Mouse (Mus musculus): Measurements from ENCODE around the gene Ctsh. TPM values are rescaled to one million over a fixed set of nuclear protein-coding genes. Genes with fewer than 3 reads are reported as not detected.
A peak's percentile ranks its signal among the peaks of the same experiment; 100 is the strongest.
"Not testable (repeated sequence)": the region's sequence is repeated elsewhere in the genome, so short reads cannot be mapped to it uniquely, and the experiment has no call there.

Ctsh gene
- total RNA-seq (2021), result 10 to 100 TPM; 41.3 to 46.8 TPM

- no peak for DNase-seq
Observed at GRCm38 (mm10) chr9:90053852-90054251, at the start of gene Ctsh. Gene Ctsh, plus strand, starts transcription at chr9:90054152.

GRCm38 (mm10) chr9:90006432-90006831 lies 47.5 kb upstream of the Ctsh start:
- no peak for DNase-seq

DNA sequence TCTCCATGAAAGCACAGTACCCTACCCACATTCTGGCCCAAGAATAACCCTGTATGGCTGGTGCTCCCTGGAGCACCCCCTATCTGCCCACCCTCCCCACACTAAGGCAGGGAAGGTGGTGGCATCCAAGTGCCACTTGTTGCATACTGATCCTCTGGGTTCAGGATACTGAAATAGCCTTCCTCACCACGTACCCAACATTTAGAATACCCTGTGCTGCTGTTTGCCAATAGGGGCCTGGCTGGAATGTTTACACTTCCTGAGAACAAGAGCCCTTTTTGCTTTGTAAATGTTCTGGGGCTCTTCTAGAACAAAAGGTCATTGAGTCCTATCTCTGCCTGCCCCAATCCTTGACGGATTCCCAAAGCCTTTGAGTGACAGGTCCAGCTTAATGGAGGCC lies 46.9 kb upstream of the Ctsh start:
- DNase-seq, result no peak

- DNase-seq, result no peak
Observed at GRCm38 (mm10) chr9:90008138-90008537, 45.8 kb upstream of the Ctsh start.

DNA sequence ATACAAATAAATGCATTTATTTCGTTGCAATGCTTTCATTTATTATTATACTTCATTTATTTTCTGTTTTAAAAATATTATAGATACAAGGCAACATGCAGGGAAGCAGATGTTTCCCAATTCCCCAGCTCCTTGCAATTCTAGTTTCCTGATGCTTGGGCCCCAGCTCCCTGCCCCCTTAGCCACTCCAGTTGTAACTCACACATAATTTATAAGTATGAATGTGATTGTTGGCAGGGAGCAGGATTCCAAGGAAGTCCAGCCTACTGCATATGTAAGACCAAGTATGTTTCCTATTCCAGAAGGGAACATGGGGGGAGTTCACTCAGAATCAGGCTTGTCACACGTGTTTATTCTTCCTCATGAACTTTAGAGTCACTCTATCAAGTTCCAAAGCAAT lies 42.1 kb upstream of the Ctsh start:
- no peak for DNase-seq

- DNase-seq, result no peak
Observed at GRCm38 (mm10) chr9:90014649-90015048, 39.3 kb upstream of the Ctsh start.

DNA sequence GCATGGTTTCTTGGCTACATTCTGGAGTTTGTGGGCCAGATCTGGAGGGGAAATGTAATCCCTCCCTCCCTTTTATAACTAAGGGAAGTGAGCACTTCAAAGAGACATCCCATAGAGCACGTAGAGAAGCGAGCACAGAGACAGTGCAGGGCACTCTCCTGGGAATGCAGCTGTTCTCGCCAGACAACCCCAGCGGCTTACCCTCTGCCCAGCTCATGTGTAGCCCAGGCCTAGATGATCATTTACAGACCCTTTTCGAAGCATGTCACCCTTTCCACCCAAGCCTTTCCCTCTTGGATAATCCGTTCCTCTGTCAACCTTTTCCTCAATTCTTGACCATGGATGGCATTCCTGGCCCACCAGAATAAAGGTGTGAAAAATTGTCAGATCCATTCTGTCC lies 37.7 kb upstream of the Ctsh start:
- no peak for DNase-seq

- no peak for DNase-seq
Observed at GRCm38 (mm10) chr9:90020866-90021265, 33.1 kb upstream of the Ctsh start.

DNA sequence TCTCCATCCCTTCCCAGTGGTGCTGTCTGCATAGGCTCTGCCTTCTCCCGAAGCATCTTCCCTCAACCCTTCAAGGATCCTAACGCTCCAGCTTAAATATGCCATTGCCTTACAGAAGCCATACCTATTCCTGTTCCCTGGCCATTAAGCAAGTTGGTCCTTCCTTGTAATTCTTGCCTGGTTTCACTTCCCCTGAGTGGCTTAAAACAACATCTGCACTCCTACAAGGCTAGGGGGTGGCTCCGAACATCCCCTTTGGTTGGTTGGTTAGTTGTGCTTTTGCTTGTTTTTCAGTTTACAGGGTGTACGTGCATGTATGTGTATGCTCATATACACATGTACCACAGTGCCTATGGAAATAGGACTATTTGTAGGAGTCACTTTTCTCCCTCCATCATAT lies 32.5 kb upstream of the Ctsh start:
- no peak for DNase-seq

- no peak for DNase-seq
Observed at GRCm38 (mm10) chr9:90027709-90028108, 26.2 kb upstream of the Ctsh start.

- DNase-seq, result no peak
Observed at GRCm38 (mm10) chr9:90033922-90034321, 20.0 kb upstream of the Ctsh start.

DNA sequence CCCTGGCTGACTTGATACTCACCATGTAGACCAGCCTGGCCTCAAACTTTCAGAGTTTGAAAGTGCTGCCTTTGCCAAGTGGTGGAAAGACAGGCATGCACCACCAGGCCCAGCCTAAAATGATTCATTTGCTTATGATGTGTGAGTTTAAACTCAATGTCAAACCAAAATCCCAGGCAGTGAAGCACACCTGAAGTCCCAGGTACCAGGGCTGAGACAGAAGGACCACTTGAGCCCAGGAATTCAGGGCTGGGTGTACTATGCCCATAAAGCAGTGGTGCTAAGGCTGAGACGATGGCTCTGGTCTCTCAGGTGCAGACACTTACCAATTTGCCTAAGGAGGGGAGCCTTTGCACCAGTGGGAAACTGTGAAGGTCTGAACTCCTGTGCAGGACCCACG lies 18.8 kb upstream of the Ctsh start:
- DNase-seq, result no peak

GRCm38 (mm10) chr9:90035794-90036193 lies 18.2 kb upstream of the Ctsh start:
- DNase-seq, result no peak

GRCm38 (mm10) chr9:90036313-90036712 lies 17.6 kb upstream of the Ctsh start:
- DNase-seq, result no peak

DNA sequence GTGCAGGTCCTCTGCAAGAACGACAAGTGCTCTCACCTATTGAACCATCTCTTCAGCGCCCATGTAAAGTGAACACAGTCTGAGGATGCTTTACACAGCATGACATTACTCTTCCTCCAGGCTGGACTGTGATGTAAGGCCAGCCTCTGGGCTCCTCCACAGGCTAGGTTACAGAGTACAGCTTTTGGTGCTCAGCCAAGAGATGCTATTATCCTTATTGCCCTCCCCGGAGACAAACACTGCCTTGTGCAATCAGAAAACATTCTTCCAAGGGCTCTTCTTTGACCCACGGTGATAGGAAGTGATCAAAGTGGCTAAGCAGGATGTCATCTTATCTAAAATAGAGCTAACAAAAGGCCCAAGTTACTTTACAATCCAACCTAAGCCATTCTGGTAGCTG lies 15.4 kb upstream of the Ctsh start:
- no peak for DNase-seq

GRCm38 (mm10) chr9:90040916-90041315 lies 13.0 kb upstream of the Ctsh start:
- DNase-seq, result no peak

DNA sequence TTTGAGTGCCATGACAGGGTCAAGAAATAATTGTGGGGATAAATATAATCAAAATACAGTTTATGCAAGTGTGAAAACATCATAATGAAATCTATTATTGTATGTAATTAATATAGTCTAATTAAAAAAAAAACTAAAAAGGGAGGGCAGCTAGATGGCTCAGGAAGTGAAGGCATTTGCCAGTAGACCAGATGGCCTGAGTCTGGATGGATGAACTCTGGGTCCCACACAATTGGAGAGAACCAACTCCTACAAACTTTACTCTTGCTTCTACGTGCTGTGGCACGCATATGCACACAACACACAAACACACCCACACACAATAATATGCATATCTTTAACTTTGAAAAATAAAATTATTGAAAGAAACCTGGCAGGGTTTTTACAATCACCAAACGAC lies 12.4 kb upstream of the Ctsh start:
- no peak for DNase-seq

GRCm38 (mm10) chr9:90042906-90043305 lies 11.0 kb upstream of the Ctsh start:
- not testable (repeated sequence) for DNase-seq

DNA sequence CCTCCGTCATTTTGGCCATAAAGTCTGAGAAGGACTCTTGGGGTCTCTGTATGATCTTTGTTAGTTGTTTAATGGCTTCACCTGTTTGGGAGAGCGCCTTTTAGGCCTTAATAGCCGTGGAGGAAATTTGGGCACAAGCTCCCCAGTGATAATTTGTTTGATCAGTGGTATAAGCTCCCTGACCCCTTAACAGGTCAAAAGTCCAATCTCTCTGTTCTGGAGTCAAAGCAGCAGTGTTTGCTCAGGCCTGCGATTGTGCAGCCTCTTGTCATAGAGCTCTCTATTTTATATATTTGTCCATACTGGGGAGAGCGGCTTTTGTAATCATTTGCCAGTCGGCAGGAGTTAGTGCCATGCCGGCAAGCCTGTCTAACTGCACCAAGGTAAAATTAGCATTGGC lies 8.8 kb upstream of the Ctsh start:
- DNase-seq, result no peak

- DNase-seq, result no peak
Observed at GRCm38 (mm10) chr9:90047937-90048627, 5.9 kb upstream of the Ctsh start.

- peak; percentile 77 for DNase-seq
Observed at GRCm38 (mm10) chr9:90054371-90055145, 606 bp downstream of the Ctsh start.

DNA sequence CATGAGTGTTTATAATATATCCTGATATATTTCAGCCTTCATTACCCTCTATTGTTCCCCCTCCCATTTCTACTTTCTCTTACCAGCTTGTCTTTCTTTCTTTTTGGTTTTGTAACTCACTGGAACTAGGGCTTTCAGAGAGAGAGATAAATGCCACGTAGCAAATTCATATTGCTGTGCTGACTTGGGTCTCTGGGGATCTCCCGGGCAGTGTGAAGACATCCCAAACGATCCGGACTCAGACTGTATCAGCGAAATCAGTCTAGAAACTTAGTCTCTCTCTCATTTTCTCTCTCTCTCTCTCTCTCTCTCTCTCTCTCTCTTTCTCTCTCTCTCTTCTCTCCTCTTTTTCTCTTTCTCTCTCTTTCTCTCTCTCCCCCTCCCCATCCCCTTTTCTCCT lies 1.5 kb downstream of the Ctsh start:
- no peak for DNase-seq

DNA sequence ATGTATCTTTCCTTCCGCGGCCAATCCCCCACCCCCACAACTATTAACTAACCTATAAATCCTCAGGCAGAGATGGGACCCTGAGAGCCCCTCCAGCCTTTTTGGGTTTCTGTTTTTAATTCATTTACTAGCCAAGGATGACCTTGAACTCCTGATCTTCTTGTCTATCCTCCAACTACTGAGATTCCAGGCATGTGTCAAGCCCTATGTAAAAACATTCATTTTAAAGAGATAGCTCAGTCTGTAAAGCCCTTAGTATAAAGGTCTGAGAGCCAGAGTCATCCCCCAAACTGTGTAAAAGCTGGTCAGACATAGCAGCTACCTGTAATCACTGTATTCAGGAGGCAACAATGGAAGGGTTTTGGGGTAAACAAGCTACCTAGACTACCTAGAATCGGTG lies 2.0 kb downstream of the Ctsh start:
- no peak for DNase-seq

- DNase-seq, result no peak
Observed at GRCm38 (mm10) chr9:90056716-90057115, 2.8 kb downstream of the Ctsh start.
